Mouse (Mus musculus) heart, postnatal 14 days (tissue): ENCODE data around the gene Myh9. TPM values are rescaled to one million over a fixed set of nuclear protein-coding genes. Genes with fewer than 3 reads are reported as not detected.

Source experiments
- DNase-seq, 2 experiments: peaks; one replicate each; pipeline ENCODE4 v3.0.0; 2021 to 2022
- intact Hi-C: fragments of 180-260 bp; cut with DNase I; formaldehyde crosslinking; loops from one replicate; pipeline ENCODE4 v1.15.1; 2025
- total RNA-seq, 2 experiments: library from RNA; stranded (reverse); gene quantifications; 2 replicates each; pipeline ENCODE4 v1.2.3; 2021

The Myh9 gene
- total RNA-seq, 2 experiments from 2014 or later, result 140 to 172 TPM

DNA sequence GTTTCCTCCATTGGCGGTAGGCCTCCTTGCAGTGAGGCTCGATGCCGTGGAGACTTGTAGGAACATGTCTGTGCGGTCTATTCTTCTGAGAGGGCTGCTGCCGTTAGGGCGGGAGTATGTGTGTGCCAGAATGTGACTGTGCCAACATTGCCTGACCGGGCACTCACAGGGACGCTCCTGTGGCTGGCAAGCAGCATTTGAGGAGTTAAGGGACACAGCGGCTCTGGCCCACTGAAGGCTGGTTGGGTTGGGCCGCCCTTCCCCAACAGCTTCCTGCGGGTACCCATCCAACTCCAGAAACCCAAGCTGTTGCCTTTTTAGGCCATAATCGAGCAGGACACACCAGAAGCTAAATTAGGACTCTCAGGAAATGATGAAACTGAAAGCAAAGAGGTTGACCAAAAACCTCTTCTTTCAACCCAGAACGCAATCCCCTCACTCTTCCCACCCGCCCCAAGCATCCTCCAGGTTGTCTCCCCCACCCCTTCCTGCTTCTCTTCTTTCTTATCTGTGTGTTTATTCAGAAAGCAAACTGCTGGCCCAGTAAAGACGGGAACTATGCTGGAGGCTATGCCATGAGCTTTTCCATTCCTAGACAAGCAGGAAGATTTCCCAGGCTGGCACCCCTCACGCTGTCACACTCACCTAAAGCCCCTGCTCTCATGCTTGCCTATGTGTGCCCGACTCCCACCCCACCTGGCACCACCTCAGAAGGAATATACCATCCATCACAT, 25.9 kb downstream of the Myh9 start:
- intact Hi-C loops, result loop anchor here (2.0 kb wide), 1 partner anchor 23 kb away; no protein-coding TSS in a partner anchor
- DNase-seq, result peak; percentile 43 to 65

- intact Hi-C loops, result no loop called here
- peak; percentile 32 to 60 for DNase-seq
Measured at GRCm38 (mm10) chr15:77813639-77814375, 28.2 kb downstream of the Myh9 start.

GRCm38 (mm10) chr15:77812578-77812977, 29.4 kb downstream of the Myh9 start:
- DNase-seq, result no peak
- intact Hi-C loops, result no loop called here

GRCm38 (mm10) chr15:77811099-77811760, 30.7 kb downstream of the Myh9 start:
- no peak for DNase-seq
- intact Hi-C loops, result no loop called here

GRCm38 (mm10) chr15:77810416-77811098, 31.4 kb downstream of the Myh9 start:
- intact Hi-C loops, result no loop called here
- DNase-seq, result no peak

DNA sequence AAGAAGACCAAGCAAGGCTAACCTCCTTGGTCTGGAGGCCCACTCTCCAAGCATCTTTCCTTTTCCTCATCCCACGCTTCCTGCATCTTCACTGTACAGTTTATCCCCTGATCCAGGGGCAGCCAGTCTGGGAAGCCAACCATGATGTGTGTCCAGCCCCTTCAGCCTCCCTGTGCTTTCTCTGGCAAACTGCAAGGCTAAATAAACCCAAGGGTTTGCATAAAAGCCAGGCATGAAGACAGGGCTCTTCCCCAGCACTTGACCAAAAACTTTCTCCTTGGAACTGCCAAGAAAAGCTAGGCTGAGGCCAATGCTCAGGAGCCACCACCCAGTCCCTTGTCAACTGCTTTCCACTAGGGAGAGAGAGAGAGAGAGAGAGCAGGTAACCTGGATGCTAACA, 32.5 kb downstream of the Myh9 start:
- intact Hi-C loops, result no loop called here

GRCm38 (mm10) chr15:77807264-77807585, 34.8 kb downstream of the Myh9 start:
- intact Hi-C loops, result no loop called here
- DNase-seq, result no peak

More for the DNA sequence above, 32.5 kb downstream of the Myh9 start:
- no peak for DNase-seq

DNA sequence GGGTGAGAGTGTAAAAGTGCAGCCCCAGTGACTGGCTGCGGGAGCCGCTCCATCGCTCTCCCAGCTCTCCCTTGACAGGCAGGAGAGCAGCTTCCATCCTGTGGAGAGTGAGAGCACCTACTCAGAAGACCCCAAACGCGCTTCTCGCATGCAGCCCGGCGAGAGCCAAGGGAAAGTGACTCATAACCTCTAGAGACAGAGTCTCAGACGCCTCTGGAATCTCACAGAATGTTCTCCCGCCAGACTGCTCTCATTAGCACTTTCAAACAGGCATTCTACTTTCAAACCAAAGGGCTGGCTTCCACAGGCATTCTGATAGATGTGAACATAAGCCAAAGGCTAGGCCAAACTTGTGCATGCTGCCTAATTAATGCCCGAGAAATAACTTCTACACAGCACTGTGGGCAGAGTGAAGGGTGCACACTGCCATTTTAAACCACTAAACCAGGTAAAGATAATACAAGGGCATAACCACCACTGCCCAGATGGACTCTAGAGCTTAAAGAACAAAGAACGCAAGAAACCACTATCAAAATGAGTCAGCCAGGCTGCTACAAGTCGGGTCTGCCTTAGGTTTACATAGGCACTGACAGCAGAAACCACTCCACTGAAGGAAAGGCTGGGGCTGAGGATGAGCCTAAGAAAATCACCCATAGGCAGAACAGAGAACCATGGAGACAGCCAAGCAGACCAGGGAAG, 35.3 kb downstream of the Myh9 start:
- DNase-seq, result no peak
- intact Hi-C loops, result no loop called here

DNA sequence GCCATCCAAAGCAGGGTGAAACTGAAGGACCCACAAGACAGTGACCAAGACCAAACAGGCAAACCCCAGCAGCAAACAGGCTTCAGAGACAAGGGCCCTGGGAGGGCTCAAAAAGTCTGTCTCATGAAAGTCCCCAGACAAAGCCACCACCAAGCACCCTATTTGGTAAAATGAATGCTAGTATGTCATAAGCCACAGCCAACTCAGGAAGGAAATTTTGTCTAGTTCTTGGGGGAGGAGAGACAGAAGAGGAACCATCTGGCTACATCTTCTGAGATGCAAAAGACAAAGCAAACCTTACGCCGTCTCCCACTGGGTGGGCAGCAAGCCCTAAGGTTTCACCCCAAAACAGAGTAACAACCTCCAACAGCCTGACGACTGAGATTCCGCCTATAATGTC, 36.3 kb downstream of the Myh9 start:
- intact Hi-C loops, result loop anchor here (2.0 kb wide), 1 partner anchor 13 kb away; no protein-coding TSS in a partner anchor
- DNase-seq, result no peak

DNA sequence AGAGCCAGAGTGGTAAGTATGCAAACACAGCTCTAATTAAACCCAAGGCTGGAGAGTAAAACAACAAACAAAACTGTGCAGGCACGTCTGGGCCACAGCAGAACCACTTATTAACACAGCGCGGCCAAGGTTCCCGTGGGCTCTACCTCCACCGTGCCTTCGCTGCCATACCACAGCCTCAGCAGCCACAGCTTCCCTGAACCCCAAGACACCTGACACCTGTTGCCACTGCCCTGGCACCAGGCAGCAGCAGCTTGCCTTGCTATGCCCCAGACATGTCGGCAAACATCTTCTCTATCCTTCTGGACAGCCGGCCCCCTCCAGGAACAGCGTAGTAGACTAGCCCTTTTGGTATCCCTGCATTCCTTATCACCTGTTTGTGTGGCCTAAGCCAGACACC, 37.0 kb downstream of the Myh9 start:
- intact Hi-C loops, result loop anchor here (2.0 to 5.0 kb wide), 2 partner anchors 14 to 32 kb away; no protein-coding TSS in a partner anchor
- DNase-seq, result no peak

- intact Hi-C loops, result loop anchor here (2.0 to 5.0 kb wide), 2 partner anchors 14 to 33 kb away; no protein-coding TSS in a partner anchor
- no peak for DNase-seq
Measured at GRCm38 (mm10) chr15:77804460-77804859, 37.5 kb downstream of the Myh9 start.

- intact Hi-C loops, result loop anchor here (2.0 to 5.0 kb wide), 2 partner anchors 15 to 34 kb away; no protein-coding TSS in a partner anchor
- DNase-seq, result peak in 1 of 2 experiments; percentile 51
Measured at GRCm38 (mm10) chr15:77803747-77804146, 38.2 kb downstream of the Myh9 start.

DNA sequence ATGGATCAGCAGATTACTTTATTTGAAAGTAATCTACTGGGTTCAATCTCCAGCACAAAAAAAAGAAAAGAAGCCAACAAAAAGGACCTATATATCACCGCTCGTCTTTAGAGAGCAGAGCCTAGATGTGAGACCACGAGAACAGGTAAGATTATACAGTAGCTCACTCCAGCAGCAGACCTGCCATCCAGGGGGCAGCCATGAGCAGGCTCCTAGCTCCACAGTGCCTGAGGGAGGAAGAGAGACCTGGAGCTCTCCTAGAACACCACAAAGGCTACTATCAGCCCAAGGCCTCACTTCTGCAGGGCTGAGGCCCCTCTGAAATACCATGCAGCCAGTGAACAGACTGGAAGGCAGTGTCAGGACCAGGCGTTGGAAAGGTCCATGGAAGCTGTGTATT, 39.0 kb downstream of the Myh9 start:
- no peak for DNase-seq
- intact Hi-C loops, result loop anchor here (5.0 kb wide), 1 partner anchor 34 kb away; no protein-coding TSS in a partner anchor

GRCm38 (mm10) chr15:77801188-77801587, 40.8 kb downstream of the Myh9 start:
- intact Hi-C loops, result loop anchor here (5.0 kb wide), 1 partner anchor 36 kb away; no protein-coding TSS in a partner anchor

DNA sequence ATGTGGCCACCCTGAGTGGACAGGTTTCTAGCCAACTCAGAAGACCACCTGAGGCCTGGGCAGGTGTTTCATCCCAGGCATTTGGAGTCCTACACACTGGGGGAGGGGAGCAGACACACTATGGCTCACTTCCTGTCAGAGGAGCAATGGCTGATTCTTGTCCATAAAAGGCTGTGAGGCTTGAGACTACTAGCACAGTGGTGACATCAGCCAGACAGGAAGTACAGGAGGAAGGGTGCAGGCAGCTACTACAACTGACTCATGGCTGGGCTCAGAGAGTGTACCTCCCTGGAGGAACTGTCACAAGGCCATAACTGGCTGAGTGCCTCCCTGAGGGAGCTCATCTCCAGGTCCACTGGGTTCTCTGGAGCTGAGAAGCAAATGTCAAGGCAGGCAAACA, 41.5 kb downstream of the Myh9 start:
- DNase-seq, result peak; percentile 72 to 74
- intact Hi-C loops, result loop anchor here (5.0 kb wide), 1 partner anchor 37 kb away; no protein-coding TSS in a partner anchor

More at GRCm38 (mm10) chr15:77801188-77801587, 40.8 kb downstream of the Myh9 start:
- DNase-seq, result no peak

- intact Hi-C loops, result loop anchor here (5.0 kb wide), 1 partner anchor 38 kb away; no protein-coding TSS in a partner anchor
Measured at GRCm38 (mm10) chr15:77799491-77800474, 42.2 kb downstream of the Myh9 start.

GRCm38 (mm10) chr15:77798664-77799490, 43.1 kb downstream of the Myh9 start:
- intact Hi-C loops, result no loop called here
- DNase-seq, result peak; percentile 39 to 54

More at GRCm38 (mm10) chr15:77799491-77800474, 42.2 kb downstream of the Myh9 start:
- no peak for DNase-seq
